Mouse (Mus musculus) MEL (cell line): Measurements from ENCODE around the gene Usp3. TPM values are rescaled to one million over a fixed set of nuclear protein-coding genes. Genes with fewer than 3 reads are reported as not detected.

Experiments
- DNase-seq: peaks from one replicate; pipeline ENCODE4 v3.0.0; 2011; ENCODE audit warnings: low read depth, low spot score
- H3K27ac ChIP-seq: 2 replicates; pipeline ENCODE4 v1.5.1; 2012; ENCODE audit warnings: low read depth, mild to moderate bottlenecking, control low read depth, low read length, moderate library complexity; ENCODE audit not compliant: control insufficient read depth
- H3K27me3 ChIP-seq, 2 experiments: fragments of 150-350 bp in 1 of 2; sonication (generic) in 1 of 2; 2 replicates each; pipeline ENCODE4 v1.6.1; 2012; ENCODE audit warnings: low read length in 2 of 2, mild to moderate bottlenecking in 2 of 2, improper control_type of control experiment in 1 of 2, moderate library complexity in 1 of 2; ENCODE audit not compliant: insufficient read depth in 2 of 2, control insufficient read depth in 1 of 2
- H3K36me3 ChIP-seq, 2 experiments: 2 replicates each; pipeline ENCODE4 v1.6.1; 2012 to 2014; ENCODE audit warnings: low read length in 2 of 2, improper control_type of control experiment in 1 of 2, inconsistent platforms in 1 of 2, mild to moderate bottlenecking in 1 of 2; ENCODE audit not compliant: insufficient read depth in 2 of 2, control insufficient read depth in 1 of 2
- H3K4me1 ChIP-seq, 2 experiments: fragments of 150-350 bp in 1 of 2; sonication (generic) in 1 of 2; 2 replicates each; pipeline ENCODE4 v1.6.1; 2012; ENCODE audit warnings: low read length in 2 of 2, improper control_type of control experiment in 1 of 2, mild to moderate bottlenecking in 1 of 2; ENCODE audit not compliant: insufficient read depth in 2 of 2, control insufficient read depth in 1 of 2
- H3K4me3 ChIP-seq, 2 experiments: fragments of 150-350 bp in 1 of 2; sonication (generic) in 1 of 2; 2 replicates each; pipeline ENCODE4 v1.5.1; 2012; ENCODE audit warnings: low read depth in 2 of 2, low read length in 2 of 2, mild to moderate bottlenecking in 2 of 2, moderate library complexity in 2 of 2, control low read depth in 1 of 2, improper control_type of control experiment in 1 of 2; ENCODE audit not compliant: control insufficient read depth in 1 of 2, insufficient read depth in 1 of 2
- H3K79me2 ChIP-seq: 2 replicates; pipeline ENCODE4 v1.6.1; 2012; ENCODE audit warnings: mild to moderate bottlenecking, low read length, moderate library complexity; ENCODE audit not compliant: control insufficient read depth, poor library complexity, insufficient read depth
- H3K9ac ChIP-seq: 2 replicates; pipeline ENCODE4 v1.6.1; 2012; ENCODE audit warnings: low read depth, mild to moderate bottlenecking, control low read depth, low read length, moderate library complexity; ENCODE audit not compliant: control insufficient read depth, poor library complexity, severe bottlenecking
- H3K9me3 ChIP-seq: fragments of 150-350 bp; sonication (generic); replicated peaks from 2 replicates; pipeline ENCODE4 v1.6.1; 2012; ENCODE audit warnings: mild to moderate bottlenecking, low read length, improper control_type of control experiment, moderate library complexity; ENCODE audit not compliant: insufficient read depth
- BHLHE40 ChIP-seq: IDR thresholded peaks from 2 replicates; pipeline ENCODE4 v1.6.1; 2012; ENCODE audit warnings: low read depth, mild to moderate bottlenecking, inconsistent platforms, low read length, improper control_type of control experiment, borderline replicate concordance
- CHD1 ChIP-seq: IDR thresholded peaks from 2 replicates; pipeline ENCODE4 v1.6.1; 2012; ENCODE audit warnings: low read depth, mild to moderate bottlenecking, inconsistent platforms, low read length, improper control_type of control experiment
- E2F4 ChIP-seq: IDR thresholded peaks from 2 replicates; pipeline ENCODE4 v1.6.1; 2011; ENCODE audit warnings: low read depth, low read length, improper control_type of control experiment, borderline replicate concordance
- ELF1 ChIP-seq: IDR thresholded peaks from 2 replicates; pipeline ENCODE4 v1.6.1; 2014; ENCODE audit warnings: low read depth, mild to moderate bottlenecking, inconsistent platforms, low read length, improper control_type of control experiment, moderate library complexity
- ETS1 ChIP-seq: IDR thresholded peaks from 2 replicates; pipeline ENCODE4 v1.6.1; 2012; ENCODE audit warnings: low read depth, mild to moderate bottlenecking, inconsistent platforms, low read length, improper control_type of control experiment, moderate library complexity
- GATA1 ChIP-seq: IDR thresholded peaks from 2 replicates; pipeline ENCODE4 v1.6.1; 2011; ENCODE audit warnings: low read depth, low read length, improper control_type of control experiment
- JUND ChIP-seq: IDR thresholded peaks from 2 replicates; pipeline ENCODE4 v1.6.1; 2011; ENCODE audit warnings: low read depth, mild to moderate bottlenecking, improper control_type of control experiment, low read length
- KAT2A ChIP-seq: conservative IDR thresholded peaks from 2 replicates; pipeline ENCODE4 v1.6.1; 2012; ENCODE audit warnings: low read depth, low read length, improper control_type of control experiment, inconsistent platforms
- MAFK ChIP-seq: IDR thresholded peaks from 2 replicates; pipeline ENCODE4 v1.6.1; 2011; ENCODE audit warnings: low read depth, mild to moderate bottlenecking, low read length, improper control_type of control experiment, borderline replicate concordance
- MAX ChIP-seq: IDR thresholded peaks from 2 replicates; pipeline ENCODE4 v1.6.1; 2011; ENCODE audit warnings: low read length, improper control_type of control experiment
- MEF2A ChIP-seq: IDR thresholded peaks from 2 replicates; pipeline ENCODE4 v1.6.1; 2014; ENCODE audit warnings: low read depth, mild to moderate bottlenecking, inconsistent platforms, low read length, improper control_type of control experiment; ENCODE audit not compliant: poor library complexity, insufficient replicate concordance, severe bottlenecking; ENCODE audit errors: extremely low read depth
- MYB ChIP-seq: IDR thresholded peaks from 2 replicates; pipeline ENCODE4 v1.6.1; 2011; ENCODE audit warnings: mild to moderate bottlenecking, low read depth, low read length, improper control_type of control experiment
- NRF1 ChIP-seq: IDR thresholded peaks from 2 replicates; pipeline ENCODE4 v1.6.1; 2014; ENCODE audit warnings: low read depth, mild to moderate bottlenecking, inconsistent platforms, low read length, improper control_type of control experiment, moderate library complexity; ENCODE audit not compliant: poor library complexity, insufficient read depth, severe bottlenecking
- POLR2A ChIP-seq, 2 experiments: IDR thresholded peaks; 2 replicates each; pipeline ENCODE4 v1.6.1; 2011 to 2012; ENCODE audit warnings: low read length in 2 of 2, mild to moderate bottlenecking in 2 of 2, control low read depth in 1 of 2, improper control_type of control experiment in 1 of 2, low read depth in 1 of 2, moderate library complexity in 1 of 2; ENCODE audit not compliant: control insufficient read depth in 1 of 2, insufficient read depth in 1 of 2, poor library complexity in 1 of 2
- POLR2AphosphoS2 ChIP-seq: IDR thresholded peaks from 2 replicates; pipeline ENCODE4 v1.6.1; 2011; ENCODE audit warnings: low read length, improper control_type of control experiment
- POLR2AphosphoS5 ChIP-seq: IDR thresholded peaks from 2 replicates; pipeline ENCODE4 v1.6.1; 2012; ENCODE audit warnings: low read depth, borderline replicate concordance, mild to moderate bottlenecking, inconsistent platforms, low read length, moderate library complexity, mixed read lengths
- RAD21 ChIP-seq: IDR thresholded peaks from 2 replicates; pipeline ENCODE4 v1.6.1; 2011; ENCODE audit warnings: mild to moderate bottlenecking, low read depth, low read length, improper control_type of control experiment
- SIN3A ChIP-seq: IDR thresholded peaks from 2 replicates; pipeline ENCODE4 v1.6.1; 2012; ENCODE audit warnings: low read length, improper control_type of control experiment, inconsistent platforms
- TAL1 ChIP-seq: IDR thresholded peaks from 2 replicates; pipeline ENCODE4 v1.6.1; 2012; ENCODE audit warnings: mild to moderate bottlenecking, inconsistent platforms, low read length, moderate library complexity, mixed read lengths
- UBTF ChIP-seq: IDR thresholded peaks from 2 replicates; pipeline ENCODE4 v1.6.1; 2012; ENCODE audit warnings: low read depth, mild to moderate bottlenecking, inconsistent platforms, low read length, improper control_type of control experiment, moderate library complexity, borderline replicate concordance; ENCODE audit not compliant: insufficient read depth
- USF1 ChIP-seq: IDR thresholded peaks from 2 replicates; pipeline ENCODE4 v1.6.1; 2014; ENCODE audit warnings: low read depth, mild to moderate bottlenecking, inconsistent platforms, low read length, improper control_type of control experiment, moderate library complexity
- USF2 ChIP-seq, 2 experiments: IDR thresholded peaks; 2 replicates each; pipeline ENCODE4 v1.6.1; 2011 to 2012; ENCODE audit warnings: improper control_type of control experiment in 2 of 2, low read length in 2 of 2, borderline replicate concordance in 1 of 2, inconsistent platforms in 1 of 2, low read depth in 1 of 2, mild to moderate bottlenecking in 1 of 2; ENCODE audit not compliant: insufficient read depth in 1 of 2
- ZC3H11A ChIP-seq: IDR thresholded peaks from 2 replicates; pipeline ENCODE4 v1.6.1; 2012; ENCODE audit warnings: low read depth, mild to moderate bottlenecking, inconsistent platforms, low read length, improper control_type of control experiment
- ZMIZ1 ChIP-seq: IDR thresholded peaks from 2 replicates; pipeline ENCODE4 v1.6.1; 2012; ENCODE audit warnings: low read depth, mild to moderate bottlenecking, inconsistent platforms, low read length, improper control_type of control experiment, moderate library complexity
- polyA plus RNA-seq, 2 experiments: library from polyadenylated mRNA; stranded (reverse) in 1 of 2; unstranded in 1 of 2; fragments of >175 nt in 1 of 2; fragments of >200 nt in 1 of 2; gene quantifications; 2 replicates each; pipeline versions ENCODE4 v1.2.1 to v1.2.4; 2012; ENCODE audit warnings: low replicate concordance in 2 of 2, low read depth in 1 of 2; ENCODE audit not compliant: insufficient read length in 2 of 2, insufficient read depth in 1 of 2, missing spikeins in 1 of 2
- total RNA-seq: library from RNA; depleted of rRNA; stranded (reverse); fragments of 300-350 nt; gene quantifications from 2 replicates; pipeline ENCODE4 v1.2.3, GENCODE M21; 2012

The Usp3 gene
- total and polyA plus RNA-seq, 3 experiments = 9.8 to 534 (median 22.0) TPM

GRCm38 (mm10) chr9:66521595-66521994 lies 71.3 kb downstream of the Usp3 start:
- TF ChIP-seq MAX (no peak), ZMIZ1 (no peak), RAD21 (no peak), SIN3A (no peak), ELF1 (no peak), E2F4 (no peak), JUND (no peak), POLR2AphosphoS2 (no peak), ZC3H11A (no peak)
- Histone ChIP-seq H3K4me3 (no peak overlapping the region), H3K9ac (no peak overlapping the region), H3K27ac (no peak overlapping the region), H3K36me3 (peaks cover 0 to 2% of the 10 kb centered on the region in 2 experiments; a peak in 1 of 4 replicates), H3K9me3 (no peaks in the 10 kb centered on the region), H3K4me1 (no peaks in the 10 kb centered on the region), H3K79me2 (no peaks in the 10 kb centered on the region), H3K27me3 (no peaks in the 10 kb centered on the region)
- DNase-seq = no peak

- Histone ChIP-seq H3K4me3 (no peak overlapping the region), H3K9ac (no peak overlapping the region), H3K36me3 (no peaks in the 10 kb centered on the region; a peak in 1 of 4 replicates), H3K27ac (no peak overlapping the region), H3K27me3 (no peaks in the 10 kb centered on the region), H3K4me1 (no peaks in the 10 kb centered on the region), H3K79me2 (no peaks in the 10 kb centered on the region), H3K9me3 (no peaks in the 10 kb centered on the region)
- no peak for DNase-seq
- TF ChIP-seq ETS1 (no peak), MYB (no peak), ELF1 (no peak), JUND (no peak), USF2 (IDR thresholded peaks at IDR 0.05; ENCODE audit: borderline replicate concordance in 1 of 2, insufficient read depth in 1 of 2, low read depth in 1 of 2, low read length in 2 of 2) (no peak), NRF1 (no peak), KAT2A (no peak), UBTF (no peak), BHLHE40 (no peak), CHD1 (no peak), MEF2A (no peak), E2F4 (no peak), TAL1 (no peak), USF1 (no peak), POLR2AphosphoS2 (no peak), GATA1 (no peak), MAFK (no peak), POLR2AphosphoS5 (no peak), POLR2A (IDR thresholded peaks at IDR 0.05; ENCODE audit: control insufficient read depth in 1 of 2, insufficient read depth in 1 of 2, low read depth in 1 of 2, low read length in 2 of 2, poor library complexity in 1 of 2) (no peak)
Observed at GRCm38 (mm10) chr9:66520299-66520698, 72.6 kb downstream of the Usp3 start.
